Mouse (Mus musculus): ENCODE measurements around the gene Fzd9. TPM values are rescaled to one million over a fixed set of nuclear protein-coding genes. Genes with fewer than 3 reads are reported as not detected.

Fzd9 gene
- polyA plus RNA-seq, 1 experiment = 2.8 TPM

DNA sequence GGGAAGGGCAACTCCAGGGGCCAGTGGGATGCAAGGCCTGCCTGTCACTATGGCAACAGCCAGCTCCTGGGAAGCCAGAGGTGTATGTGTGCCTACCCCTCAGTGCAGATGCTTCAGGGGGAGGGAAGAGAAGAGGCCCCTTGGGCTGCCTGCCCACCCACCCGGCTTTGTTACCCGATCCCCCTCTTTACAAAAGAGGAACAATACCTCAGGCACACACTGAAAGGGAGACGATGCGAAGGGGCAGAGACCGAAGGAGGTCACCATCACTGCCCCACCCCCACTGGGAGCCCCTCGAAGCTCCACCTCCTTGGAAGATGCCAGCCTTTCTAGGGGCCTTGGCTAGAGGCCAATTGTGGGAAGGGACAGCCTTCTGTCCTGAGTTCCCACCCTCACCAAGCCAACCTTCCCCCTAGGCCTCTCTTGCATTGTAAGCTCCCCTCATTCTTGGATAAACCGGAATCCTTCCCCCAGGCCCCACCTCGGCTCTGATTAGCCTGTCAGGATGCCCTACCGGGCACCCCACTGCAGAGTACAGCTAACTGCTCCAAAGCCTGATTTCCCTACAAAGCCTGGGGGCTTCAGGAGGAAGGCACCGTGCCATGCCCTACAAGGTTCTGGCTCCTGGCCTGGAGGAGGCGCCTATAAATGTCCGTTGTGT lies 2.8 kb upstream of the Fzd9 start:
- no peaks in the 10 kb centered on the region for H3K27me3 ChIP-seq (ENCODE audit: control insufficient read depth, insufficient read depth, low read length, poor library complexity, severe bottlenecking)
- H3K4me1 ChIP-seq (ENCODE audit: control insufficient read depth, insufficient read depth, low read length) = peaks cover 2% of the 10 kb centered on the region
- TF ChIP-seq POLR2A (IDR thresholded peaks at IDR 0.05; ENCODE audit: insufficient read depth, low read length) (no peak), CTCF (IDR thresholded peaks at IDR 0.05; ENCODE audit: low read depth, low read length) (no peak), EP300 (IDR thresholded peaks at IDR 0.05; ENCODE audit: insufficient read depth, low read depth, low read length) (no peak)
- H3K27ac ChIP-seq (ENCODE audit: insufficient read depth, low read length) = no peak overlapping the region
- H3K36me3 ChIP-seq (ENCODE audit: control insufficient read depth, insufficient read depth, low read length, poor library complexity, severe bottlenecking) = no peaks in the 10 kb centered on the region
- no peaks in the 10 kb centered on the region for H3K9me3 ChIP-seq (replicated peaks; ENCODE audit: control insufficient read depth, insufficient read depth, low read length, poor library complexity, severe bottlenecking)
- no peak overlapping the region for H3K9ac ChIP-seq (ENCODE audit: low read depth, poor library complexity, severe bottlenecking)
- no peak overlapping the region for H3K4me3 ChIP-seq (ENCODE audit: low read depth, low read length)

- TF ChIP-seq POLR2A (IDR thresholded peaks at IDR 0.05; ENCODE audit: insufficient read depth, low read length) (no peak), EP300 (IDR thresholded peaks at IDR 0.05; ENCODE audit: insufficient read depth, low read depth, low read length) (no peak), CTCF (IDR thresholded peaks at IDR 0.05; ENCODE audit: low read depth, low read length) (no peak)
- H3K27ac ChIP-seq (ENCODE audit: insufficient read depth, low read length) = no peak overlapping the region
These were observed 598 bp downstream of the Fzd9 start for GRCm38 (mm10) chr5:135250186-135251078.

DNA sequence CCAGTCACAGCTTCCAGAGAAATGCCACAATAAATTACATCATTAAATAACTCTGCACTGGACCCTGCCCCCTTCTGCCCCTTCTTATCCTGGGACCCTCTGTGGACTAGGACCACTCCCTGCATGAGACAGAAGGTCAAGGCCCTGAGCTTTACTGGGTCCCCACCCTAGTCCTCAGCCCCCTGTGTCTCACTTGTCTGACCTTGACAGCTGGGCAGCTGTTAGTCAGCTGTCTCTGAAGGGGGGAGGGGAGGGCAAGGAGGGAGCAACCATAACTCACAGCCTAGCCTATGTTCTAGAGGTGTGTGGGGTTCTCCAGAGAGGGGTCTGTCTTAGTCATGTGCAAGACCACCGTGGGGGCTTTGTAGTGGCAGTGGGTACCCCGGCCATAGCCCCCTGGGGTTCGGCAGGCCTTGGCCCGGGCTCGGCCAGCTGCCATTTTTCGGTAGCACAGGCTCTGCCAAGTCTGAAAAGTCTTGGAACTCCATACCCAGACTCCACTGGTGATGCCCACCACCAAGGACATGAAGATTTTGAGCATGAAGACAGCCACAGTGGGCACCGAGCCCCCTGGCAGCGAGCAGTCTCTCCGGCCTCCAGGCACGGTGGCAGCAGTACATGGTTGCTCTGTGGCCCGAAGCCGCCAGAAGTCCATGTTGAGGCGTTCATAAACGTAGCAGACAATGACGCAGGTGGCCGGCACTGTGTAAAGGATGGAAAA lies 1.9 kb downstream of the Fzd9 start:
- H3K36me3 ChIP-seq (ENCODE audit: control insufficient read depth, insufficient read depth, low read length, poor library complexity, severe bottlenecking) = peaks cover 12% of the 10 kb centered on the region
- H3K27me3 ChIP-seq (ENCODE audit: control insufficient read depth, insufficient read depth, low read length, poor library complexity, severe bottlenecking) = no peaks in the 10 kb centered on the region
- TF ChIP-seq POLR2A (IDR thresholded peaks at IDR 0.05; ENCODE audit: insufficient read depth, low read length) (no peak), CTCF (IDR thresholded peaks at IDR 0.05; ENCODE audit: low read depth, low read length) (no peak), EP300 (IDR thresholded peaks at IDR 0.05; ENCODE audit: insufficient read depth, low read depth, low read length) (0 out of 2 replicates have a peak, but pooled peaks have one; percentile 42)
- no peak overlapping the region for H3K4me3 ChIP-seq (ENCODE audit: low read depth, low read length)
- H3K4me1 ChIP-seq (ENCODE audit: control insufficient read depth, insufficient read depth, low read length) = peaks cover 2% of the 10 kb centered on the region
- H3K27ac ChIP-seq (ENCODE audit: insufficient read depth, low read length) = no peak overlapping the region
- no peak overlapping the region for H3K9ac ChIP-seq (ENCODE audit: low read depth, poor library complexity, severe bottlenecking)
- H3K9me3 ChIP-seq (replicated peaks; ENCODE audit: control insufficient read depth, insufficient read depth, low read length, poor library complexity, severe bottlenecking) = no peaks in the 10 kb centered on the region

More at GRCm38 (mm10) chr5:135250186-135251078, 598 bp downstream of the Fzd9 start:
- Histone ChIP-seq H3K4me1 (ENCODE audit: control insufficient read depth, insufficient read depth, low read length) (peaks cover 2% of the 10 kb centered on the region), H3K27me3 (ENCODE audit: control insufficient read depth, insufficient read depth, low read length, poor library complexity, severe bottlenecking) (no peaks in the 10 kb centered on the region), H3K9me3 (replicated peaks; ENCODE audit: control insufficient read depth, insufficient read depth, low read length, poor library complexity, severe bottlenecking) (no peaks in the 10 kb centered on the region), H3K36me3 (ENCODE audit: control insufficient read depth, insufficient read depth, low read length, poor library complexity, severe bottlenecking) (peaks cover 3% of the 10 kb centered on the region; the same call in 1 of the 2 replicates), H3K4me3 (ENCODE audit: low read depth, low read length) (peak overlapping the region; percentile 75), H3K9ac (ENCODE audit: low read depth, poor library complexity, severe bottlenecking) (peak overlapping the region; percentile 57)

GRCm38 (mm10) chr5:135247337-135247736 lies 3.7 kb downstream of the Fzd9 start:
- Histone ChIP-seq H3K36me3 (ENCODE audit: control insufficient read depth, insufficient read depth, low read length, poor library complexity, severe bottlenecking) (peaks cover 25% of the 10 kb centered on the region), H3K4me3 (ENCODE audit: low read depth, low read length) (no peak overlapping the region), H3K27ac (ENCODE audit: insufficient read depth, low read length) (no peak overlapping the region), H3K4me1 (ENCODE audit: control insufficient read depth, insufficient read depth, low read length) (peaks cover 2% of the 10 kb centered on the region), H3K9ac (ENCODE audit: low read depth, poor library complexity, severe bottlenecking) (no peak overlapping the region), H3K27me3 (ENCODE audit: control insufficient read depth, insufficient read depth, low read length, poor library complexity, severe bottlenecking) (no peaks in the 10 kb centered on the region), H3K9me3 (replicated peaks; ENCODE audit: control insufficient read depth, insufficient read depth, low read length, poor library complexity, severe bottlenecking) (no peaks in the 10 kb centered on the region)
- TF ChIP-seq EP300 (IDR thresholded peaks at IDR 0.05; ENCODE audit: insufficient read depth, low read depth, low read length) (no peak), POLR2A (IDR thresholded peaks at IDR 0.05; ENCODE audit: insufficient read depth, low read length) (no peak), CTCF (IDR thresholded peaks at IDR 0.05; ENCODE audit: low read depth, low read length) (no peak)

DNA sequence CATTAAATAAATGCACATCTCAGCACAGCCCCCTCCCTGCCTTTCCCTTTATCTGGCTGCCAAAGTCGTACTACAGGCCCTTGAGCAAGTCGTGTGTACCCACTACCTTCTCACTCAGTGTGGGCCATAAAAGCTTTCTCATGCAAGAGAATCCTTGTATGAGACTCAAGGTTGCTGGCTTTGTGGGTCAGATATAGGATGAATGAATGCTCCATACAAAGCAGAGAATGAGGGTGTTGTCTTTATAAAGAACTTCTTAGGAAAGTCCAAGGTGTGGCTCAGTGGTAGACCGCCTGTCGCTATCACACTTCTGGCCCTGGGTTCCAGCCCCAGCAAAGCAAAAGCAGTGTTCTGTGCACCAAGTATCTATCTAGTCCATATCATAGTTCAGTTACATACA lies 4.5 kb downstream of the Fzd9 start:
- Histone ChIP-seq H3K4me1 (ENCODE audit: control insufficient read depth, insufficient read depth, low read length) (peaks cover 2% of the 10 kb centered on the region), H3K9me3 (replicated peaks; ENCODE audit: control insufficient read depth, insufficient read depth, low read length, poor library complexity, severe bottlenecking) (no peaks in the 10 kb centered on the region), H3K9ac (ENCODE audit: low read depth, poor library complexity, severe bottlenecking) (no peak overlapping the region), H3K27ac (ENCODE audit: insufficient read depth, low read length) (no peak overlapping the region), H3K27me3 (ENCODE audit: control insufficient read depth, insufficient read depth, low read length, poor library complexity, severe bottlenecking) (no peaks in the 10 kb centered on the region), H3K36me3 (ENCODE audit: control insufficient read depth, insufficient read depth, low read length, poor library complexity, severe bottlenecking) (peaks cover 29% of the 10 kb centered on the region), H3K4me3 (ENCODE audit: low read depth, low read length) (no peak overlapping the region)
- TF ChIP-seq POLR2A (IDR thresholded peaks at IDR 0.05; ENCODE audit: insufficient read depth, low read length) (no peak), CTCF (IDR thresholded peaks at IDR 0.05; ENCODE audit: low read depth, low read length) (no peak), EP300 (IDR thresholded peaks at IDR 0.05; ENCODE audit: insufficient read depth, low read depth, low read length) (no peak)

Data from ES-Bruce4 (cell line).